8 mouse cellular contexts compared by ENCODE assay signal in the genomic region with DNA sequence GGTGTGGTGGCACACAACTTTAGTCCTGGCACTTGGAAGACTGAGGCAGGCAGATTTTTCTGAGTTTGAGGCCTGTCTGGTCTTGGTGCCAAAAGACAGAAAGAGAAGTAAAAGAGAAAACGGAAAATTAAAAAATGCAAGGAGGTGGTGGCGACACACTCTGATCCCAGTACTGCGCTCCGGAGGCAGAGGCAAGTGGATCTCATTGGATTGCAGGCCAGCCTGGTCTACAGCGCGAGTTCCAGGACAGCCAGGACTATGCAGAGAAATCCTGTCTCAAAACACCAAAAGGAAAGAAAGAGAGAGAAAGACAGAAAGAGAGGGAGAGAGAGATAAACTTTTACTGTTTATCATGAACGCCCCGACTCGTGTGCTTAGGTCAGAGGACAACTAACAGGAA. TPM values are rescaled to one million over a fixed set of nuclear protein-coding genes. Genes with fewer than 3 reads are reported as not detected.
DNase-seq lines count a peak whose midpoint lies in the region; ATAC-seq and TF ChIP-seq lines count a peak whose summit lies in the region.

No protein-coding gene starts in this region.

- TF ChIP-seq CTCF in bone marrow, adult 2 months (IDR thresholded peaks at IDR 0.05; ENCODE audit: control insufficient read depth, insufficient read depth, low read length): no peak

- H3K27me3 ChIP-seq in heart, embryonic 15.5 days: no peaks in the 10 kb centered on the region
- no peaks in the 10 kb centered on the region for H3K27me3 ChIP-seq in hindbrain, embryonic 10.5 days (ENCODE audit: insufficient read depth, poor library complexity, severe bottlenecking)
- no peaks in the 10 kb centered on the region for H3K27me3 ChIP-seq in midbrain, embryonic 11.5 days (ENCODE audit: control insufficient read depth, insufficient read depth, low read length)

- H3K9ac ChIP-seq in heart, embryonic 15.5 days: peak overlapping the region; percentile 96
- H3K9ac ChIP-seq in midbrain, embryonic 11.5 days (ENCODE audit: low read length): peak overlapping the region; percentile 93

- ATAC-seq in heart, embryonic 15.5 days (replicated peaks; ENCODE audit: insufficient number of reproducible peaks, insufficient read depth, low FRiP score, low read depth): no peak
- ATAC-seq in midbrain, embryonic 11.5 days (ENCODE audit: low FRiP score): peak; percentile 36
- no peak for ATAC-seq in activated CD4-positive, CD25-positive, alpha-beta regulatory T cell, adult 4 months

- no peak for DNase-seq in heart, postnatal 10 days
- no peak for DNase-seq in hindbrain, embryonic 10.5 days (ENCODE audit: low spot score)
- DNase-seq in midbrain, embryonic 11.5 days (ENCODE audit: low spot score, missing footprints): no peak
- DNase-seq in urinary bladder, adult 2 months (ENCODE audit: low spot score): no peak
- no peak for DNase-seq in ovary, postnatal 10 days (ENCODE audit: low spot score)

- peaks cover 28% of the 10 kb centered on the region for H3K36me3 ChIP-seq in heart, embryonic 15.5 days
- peaks cover 30% of the 10 kb centered on the region for H3K36me3 ChIP-seq in hindbrain, embryonic 10.5 days
- H3K36me3 ChIP-seq in midbrain, embryonic 11.5 days (ENCODE audit: control insufficient read depth, insufficient read depth, low read length): peaks cover 5% of the 10 kb centered on the region; the same call in 1 of the 2 replicates

- H3K4me1 ChIP-seq in heart, embryonic 15.5 days (replicated peaks): peaks cover 9% of the 10 kb centered on the region
- H3K4me1 ChIP-seq in bone marrow, adult 2 months (ENCODE audit: control insufficient read depth, insufficient read depth, low read length): no peaks in the 10 kb centered on the region; the same call in 1 of the 2 replicates
- peaks cover 17% of the 10 kb centered on the region for H3K4me1 ChIP-seq in hindbrain, embryonic 10.5 days (replicated peaks)
- H3K4me1 ChIP-seq in midbrain, embryonic 11.5 days (ENCODE audit: control insufficient read depth, insufficient read depth, low read length): peaks cover 6% of the 10 kb centered on the region

- peak overlapping the region; percentile 87 for H3K4me2 ChIP-seq in heart, embryonic 15.5 days
- H3K4me2 ChIP-seq in midbrain, embryonic 11.5 days: peak overlapping the region; percentile 96

- no peak for TF ChIP-seq POLR2A in bone marrow, adult 2 months (IDR thresholded peaks at IDR 0.05; ENCODE audit: borderline replicate concordance, control insufficient read depth, low read depth, low read length)

- peak overlapping the region; percentile 66 for H3K27ac ChIP-seq in heart, embryonic 15.5 days
- H3K27ac ChIP-seq in bone marrow, adult 2 months (ENCODE audit: control insufficient read depth, insufficient read depth, low read depth, low read length, poor library complexity): peak overlapping the region; percentile 42
- peak overlapping the region; percentile 92 for H3K27ac ChIP-seq in hindbrain, embryonic 10.5 days
- H3K27ac ChIP-seq in midbrain, embryonic 11.5 days (ENCODE audit: low read depth, low read length): peak overlapping the region; percentile 15; the same call in 1 of the 2 replicates

- 42% methylated on average over 9 of the region's 9 CpGs for WGBS in heart, embryonic 15.5 days
- 20% methylated on average over 9 of the region's 9 CpGs for WGBS in bone marrow, adult 2 months
- WGBS in hindbrain, embryonic 10.5 days: 60% methylated on average over 9 of the region's 9 CpGs
- WGBS in midbrain, embryonic 11.5 days: 67% methylated on average over 9 of the region's 9 CpGs

- no peaks in the 10 kb centered on the region for H3K9me3 ChIP-seq in heart, embryonic 15.5 days (replicated peaks)
- H3K9me3 ChIP-seq in hindbrain, embryonic 10.5 days: no peaks in the 10 kb centered on the region
- H3K9me3 ChIP-seq in midbrain, embryonic 11.5 days (ENCODE audit: control insufficient read depth, low read length): no peaks in the 10 kb centered on the region

- intact Hi-C loops in heart, postnatal 10 days (cut with DNase I): no loop called here

- peak overlapping the region; percentile 83 for H3K4me3 ChIP-seq in heart, embryonic 15.5 days
- H3K4me3 ChIP-seq in bone marrow, adult 2 months (replicated peaks; ENCODE audit: control insufficient read depth, low read depth, low read length): peak overlapping the region; percentile 89
- H3K4me3 ChIP-seq in hindbrain, embryonic 10.5 days: peak overlapping the region; percentile 99
- peak overlapping the region; percentile 98 for H3K4me3 ChIP-seq in midbrain, embryonic 11.5 days (ENCODE audit: low read depth, low read length)

RNA-seq across cellular contexts. Expression of a gene that starts 0.5 kb away (rescaled TPM):
- 120 and 127 TPM in 2 replicates for polyA plus RNA-seq in heart, embryonic 15.5 days (2015; fragmentation: Nextera tagmentation; extraction: Ambion mirVana)
- total RNA-seq in heart, postnatal 10 days (2021): 100 to 1,000 TPM; 123 to 126 TPM
- 110 and 112 TPM in 2 replicates for polyA plus RNA-seq in bone marrow, adult 2 months (2011; ENCODE audit: insufficient read depth, insufficient read length, low replicate concordance, missing spikeins)
- 201 and 202 TPM in 2 replicates for polyA plus RNA-seq in hindbrain, embryonic 10.5 days (2016; fragmentation: Nextera tagmentation; extraction: Ambion mirVana)
- 169 and 183 TPM in 2 replicates for polyA plus RNA-seq in midbrain, embryonic 11.5 days (2014; fragmentation: Nextera tagmentation; extraction: Ambion mirVana)
- polyA plus RNA-seq in urinary bladder, adult 2 months (2012; rRNA removed): 175 and 179 TPM in 2 replicates
- polyA plus RNA-seq in activated CD4-positive, CD25-positive, alpha-beta regulatory T cell, adult 4 months (2017; shearing (Covaris generic)): 10 to 100 TPM; 62.6 to 75.9 TPM

RNA-seq across cellular contexts. Expression of a gene that starts 9.9 kb away (rescaled TPM):
- 54.8 and 63.4 TPM in 2 replicates for polyA plus RNA-seq in heart, embryonic 15.5 days (2015; fragmentation: Nextera tagmentation; extraction: Ambion mirVana)
- 10 to 100 TPM; 50.4 to 58.1 TPM for total RNA-seq in heart, postnatal 10 days (2021)
- polyA plus RNA-seq in bone marrow, adult 2 months (2011; ENCODE audit: insufficient read depth, insufficient read length, low replicate concordance, missing spikeins): 25.7 and 27.0 TPM in 2 replicates
- 57.9 and 62.5 TPM in 2 replicates for polyA plus RNA-seq in hindbrain, embryonic 10.5 days (2016; fragmentation: Nextera tagmentation; extraction: Ambion mirVana)
- polyA plus RNA-seq in midbrain, embryonic 11.5 days (2014; fragmentation: Nextera tagmentation; extraction: Ambion mirVana): 54.6 and 59.1 TPM in 2 replicates
- polyA plus RNA-seq in urinary bladder, adult 2 months (2012; rRNA removed): 74.7 and 77.6 TPM in 2 replicates
- polyA plus RNA-seq in activated CD4-positive, CD25-positive, alpha-beta regulatory T cell, adult 4 months (2017; shearing (Covaris generic)): 10 to 100 TPM; 85.8 to 90.4 TPM

RNA-seq across cellular contexts. Expression of a gene that starts 12.7 kb away (rescaled TPM):
- polyA plus RNA-seq in heart, embryonic 15.5 days (2015; fragmentation: Nextera tagmentation; extraction: Ambion mirVana): 35.8 and 44.8 TPM in 2 replicates
- total RNA-seq in heart, postnatal 10 days (2021): 1 to 10 TPM; 2.0 to 9.8 TPM
- polyA plus RNA-seq in bone marrow, adult 2 months (2011; ENCODE audit: insufficient read depth, insufficient read length, low replicate concordance, missing spikeins): 1.6 and 2.1 TPM in 2 replicates
- polyA plus RNA-seq in hindbrain, embryonic 10.5 days (2016; fragmentation: Nextera tagmentation; extraction: Ambion mirVana): 111 and 112 TPM in 2 replicates
- 109 and 123 TPM in 2 replicates for polyA plus RNA-seq in midbrain, embryonic 11.5 days (2014; fragmentation: Nextera tagmentation; extraction: Ambion mirVana)
- polyA plus RNA-seq in urinary bladder, adult 2 months (2012; rRNA removed): 3.1 and 4.9 TPM in 2 replicates
- polyA plus RNA-seq in activated CD4-positive, CD25-positive, alpha-beta regulatory T cell, adult 4 months (2017; shearing (Covaris generic)): 10 to 100 TPM; 63.2 to 70.9 TPM

RNA-seq across cellular contexts. Expression of a gene that starts 12.9 kb away (rescaled TPM):
- polyA plus RNA-seq in heart, embryonic 15.5 days (2015; fragmentation: Nextera tagmentation; extraction: Ambion mirVana): not detected in 2 replicates
- not detected for total RNA-seq in heart, postnatal 10 days (2021)
- polyA plus RNA-seq in bone marrow, adult 2 months (2011; ENCODE audit: insufficient read depth, insufficient read length, low replicate concordance, missing spikeins): not detected in 2 replicates
- polyA plus RNA-seq in hindbrain, embryonic 10.5 days (2016; fragmentation: Nextera tagmentation; extraction: Ambion mirVana): not detected in 2 replicates
- not detected in 2 replicates for polyA plus RNA-seq in midbrain, embryonic 11.5 days (2014; fragmentation: Nextera tagmentation; extraction: Ambion mirVana)
- not detected in 2 replicates for polyA plus RNA-seq in urinary bladder, adult 2 months (2012; rRNA removed)
- polyA plus RNA-seq in activated CD4-positive, CD25-positive, alpha-beta regulatory T cell, adult 4 months (2017; shearing (Covaris generic)): not detected

RNA-seq across cellular contexts. Expression of a gene that starts 17.8 kb away (rescaled TPM):
- polyA plus RNA-seq in heart, embryonic 15.5 days (2015; fragmentation: Nextera tagmentation; extraction: Ambion mirVana): 44.7 and 51.9 TPM in 2 replicates
- 10 to 100 TPM; 16.6 to 23.0 TPM for total RNA-seq in heart, postnatal 10 days (2021)
- 50.8 and 83.6 TPM in 2 replicates for polyA plus RNA-seq in bone marrow, adult 2 months (2011; ENCODE audit: insufficient read depth, insufficient read length, low replicate concordance, missing spikeins)
- 139 and 159 TPM in 2 replicates for polyA plus RNA-seq in hindbrain, embryonic 10.5 days (2016; fragmentation: Nextera tagmentation; extraction: Ambion mirVana)
- polyA plus RNA-seq in midbrain, embryonic 11.5 days (2014; fragmentation: Nextera tagmentation; extraction: Ambion mirVana): 115 and 116 TPM in 2 replicates
- polyA plus RNA-seq in urinary bladder, adult 2 months (2012; rRNA removed): 56.1 and 65.1 TPM in 2 replicates
- 100 to 1,000 TPM; 112 to 130 TPM for polyA plus RNA-seq in activated CD4-positive, CD25-positive, alpha-beta regulatory T cell, adult 4 months (2017; shearing (Covaris generic))

Comparison
In these comparisons a context has a peak if more than half of its experiments do, and no peak if none do; other contexts are left out.
1. H3K27ac ChIP-seq: peak in every context shown above with its lines; median percentile 92 in hindbrain, embryonic 10.5 days; 66 in heart, embryonic 15.5 days; 42 in bone marrow, adult 2 months; 15 in midbrain, embryonic 11.5 days.